Mouse (Mus musculus) heart, embryonic 16.5 days (tissue): Measurements from ENCODE around the gene Shq1. TPM values are rescaled to one million over a fixed set of nuclear protein-coding genes. Genes with fewer than 3 reads are reported as not detected.
A peak's percentile ranks its signal among the peaks of the same experiment; 100 is the strongest.

Experiments used
- ATAC-seq: fragments of 200-750 bp; cut with Nextera tagmentation; replicated peaks from 2 replicates; pipeline ENCODE4 v1.8.0; 2017; ENCODE audit warnings: moderate number of reproducible peaks; ENCODE audit not compliant: insufficient read depth, low FRiP score; ENCODE audit errors: extremely low read depth
- H3K27ac ChIP-seq: fragments of 300-500 bp; sonication (generic); 2 replicates; pipeline ENCODE4 v1.5.1; 2014; ENCODE audit warnings: mild to moderate bottlenecking, low read length, control low read depth, moderate library complexity
- H3K27me3 ChIP-seq: fragments of 300-500 bp; sonication (generic); 2 replicates; pipeline ENCODE4 v1.6.1; 2014; ENCODE audit warnings: low read length, mixed read lengths; ENCODE audit not compliant: control insufficient read depth, insufficient read depth
- H3K36me3 ChIP-seq: fragments of 300-500 bp; sonication (generic); 2 replicates; pipeline ENCODE4 v1.6.1; 2014; ENCODE audit not compliant: control insufficient read depth, insufficient read depth
- H3K4me1 ChIP-seq: fragments of 300-500 bp; sonication (generic); 2 replicates; pipeline ENCODE4 v1.6.1; 2014; ENCODE audit warnings: low read length, mixed read lengths; ENCODE audit not compliant: control insufficient read depth, insufficient read depth
- H3K4me2 ChIP-seq: fragments of 300-500 bp; sonication (generic); 2 replicates; pipeline ENCODE4 v1.6.1; 2014; ENCODE audit warnings: low read depth, mild to moderate bottlenecking, control low read depth, low read length
- H3K4me3 ChIP-seq: fragments of 300-500 bp; sonication (generic); 2 replicates; pipeline ENCODE4 v1.5.1; 2014; ENCODE audit warnings: mild to moderate bottlenecking, control low read depth, low read length
- H3K9ac ChIP-seq: fragments of 300-500 bp; sonication (generic); 2 replicates; pipeline ENCODE4 v1.6.1; 2014; ENCODE audit warnings: low read length, control low read depth
- H3K9me3 ChIP-seq: fragments of 300-500 bp; sonication (generic); replicated peaks from 2 replicates; pipeline ENCODE4 v1.6.1; 2016; ENCODE audit warnings: low read length; ENCODE audit not compliant: control insufficient read depth
- WGBS: fragments of 180-500 bp; shearing (Covaris S2); extraction: QIAGEN DNeasy Blood & Tissue Kit; methylation state at CpG from one replicate; pipeline ENCODE4 v1.1.7; 2014; 5-methylcytosine and 5-hydroxymethylcytosine counted together
- polyA plus RNA-seq: library from polyadenylated mRNA; unstranded; fragments of >200 nt; fragmentation: Nextera tagmentation; extraction: Ambion mirVana; gene quantifications from 2 replicates; pipeline ENCODE4 v1.2.1, GENCODE M21; 2015

Gene Shq1
- polyA plus RNA-seq, 1 experiment from 2014 or later: 10.4 TPM

DNA sequence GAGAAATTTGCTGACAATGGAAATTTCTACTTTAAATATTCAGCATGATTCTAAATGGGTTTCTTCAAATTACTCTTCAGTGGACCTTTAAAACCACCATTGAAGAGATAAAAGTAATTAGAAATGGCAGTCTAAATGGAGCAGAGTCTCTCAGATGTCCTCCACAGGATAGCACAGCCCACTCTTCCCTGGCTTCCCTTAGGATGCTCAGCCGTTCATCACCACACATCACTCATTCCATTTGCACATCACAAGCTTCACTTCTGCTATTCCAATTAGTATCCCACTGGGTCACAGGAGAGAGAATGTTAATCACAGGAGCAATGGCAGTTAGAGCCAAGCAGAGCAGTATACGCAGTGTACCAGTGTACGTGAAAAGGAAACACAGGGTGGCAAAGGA, 18.4 kb downstream of the Shq1 start:
- H3K27ac ChIP-seq: no peak overlapping the region
- no peaks in the 10 kb centered on the region; the same call in 1 of the 2 replicates for H3K36me3 ChIP-seq
- no peak overlapping the region for H3K4me3 ChIP-seq
- no peak overlapping the region for H3K4me2 ChIP-seq
- H3K4me1 ChIP-seq: no peaks in the 10 kb centered on the region
- H3K9ac ChIP-seq: no peak overlapping the region
- WGBS: 84% methylated on average over 3 of the region's 3 CpGs
- ATAC-seq: no peak
- no peaks in the 10 kb centered on the region for H3K27me3 ChIP-seq
- H3K9me3 ChIP-seq: no peaks in the 10 kb centered on the region

DNA sequence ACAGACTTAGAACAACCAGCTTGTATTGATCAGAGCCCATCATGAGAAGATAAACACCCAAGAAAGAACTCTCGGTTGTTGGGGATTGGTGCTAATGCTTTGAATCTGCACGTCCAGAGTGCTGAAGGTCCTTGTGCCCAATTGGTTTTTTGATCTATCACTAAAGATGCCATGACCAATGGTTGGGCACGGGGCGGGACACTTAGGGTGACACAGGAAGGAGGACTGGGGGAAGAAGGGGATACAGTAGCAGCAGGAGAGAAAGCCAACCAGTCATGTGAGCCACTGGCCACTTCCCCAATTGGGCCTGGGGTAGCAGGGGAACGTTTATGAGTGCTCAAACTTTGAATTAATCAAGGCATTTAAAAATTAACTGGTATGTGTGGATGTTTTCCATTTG, 23.8 kb downstream of the Shq1 start:
- no peaks in the 10 kb centered on the region for H3K36me3 ChIP-seq
- H3K27me3 ChIP-seq: no peaks in the 10 kb centered on the region
- H3K9ac ChIP-seq: no peak overlapping the region
- H3K4me2 ChIP-seq: no peak overlapping the region
- H3K4me3 ChIP-seq: no peak overlapping the region
- WGBS: 77% methylated on average over 5 of the region's 5 CpGs
- no peaks in the 10 kb centered on the region for H3K9me3 ChIP-seq
- H3K4me1 ChIP-seq: peaks cover 8% of the 10 kb centered on the region
- ATAC-seq: no peak
- H3K27ac ChIP-seq: no peak overlapping the region

DNA sequence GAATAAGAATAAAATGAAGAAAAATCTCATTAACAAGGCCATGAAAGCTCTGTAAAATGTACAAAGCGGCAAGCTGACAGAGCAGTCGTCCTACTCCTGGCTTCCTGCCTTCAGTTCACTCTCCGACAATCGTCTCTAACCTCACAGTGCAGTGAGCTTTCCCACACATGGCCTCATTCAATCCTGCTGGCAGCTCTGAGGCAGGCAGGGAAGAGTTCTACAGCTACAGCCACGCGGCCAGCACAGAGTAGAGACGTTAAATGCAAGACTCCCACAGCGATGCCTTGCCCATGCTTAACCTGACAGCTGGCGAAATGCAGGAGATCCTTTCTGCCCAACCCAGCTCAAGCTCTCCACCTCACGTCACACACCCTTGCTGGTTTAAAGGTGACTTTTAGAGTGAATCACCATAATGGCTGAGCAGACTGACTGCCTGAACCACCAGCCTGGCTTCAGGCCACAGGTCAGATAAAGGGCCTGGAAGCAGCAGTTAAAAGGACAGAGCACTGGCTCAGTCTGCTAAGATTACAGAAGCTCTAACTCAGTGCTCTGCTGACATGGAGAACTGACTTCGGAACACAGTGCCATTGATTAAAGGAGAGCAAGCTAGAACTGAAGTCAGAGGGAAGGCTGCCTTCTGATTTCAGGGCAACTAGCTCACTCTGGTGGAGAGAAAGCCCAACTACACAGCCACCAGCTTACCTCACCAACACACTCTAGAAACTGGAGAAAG, 25.3 kb downstream of the Shq1 start:
- no peaks in the 10 kb centered on the region for H3K36me3 ChIP-seq
- no peaks in the 10 kb centered on the region for H3K9me3 ChIP-seq
- peaks cover 8% of the 10 kb centered on the region for H3K4me1 ChIP-seq
- peak overlapping the region; percentile 26; the same call in 1 of the 2 replicates for H3K9ac ChIP-seq
- no peak overlapping the region for H3K4me3 ChIP-seq
- H3K4me2 ChIP-seq: peak overlapping the region; percentile 27
- 29% methylated on average over 11 of the region's 11 CpGs for WGBS
- H3K27me3 ChIP-seq: no peaks in the 10 kb centered on the region
- peak; percentile 76 for ATAC-seq
- peak overlapping the region; percentile 3; the same call in 1 of the 2 replicates for H3K27ac ChIP-seq

DNA sequence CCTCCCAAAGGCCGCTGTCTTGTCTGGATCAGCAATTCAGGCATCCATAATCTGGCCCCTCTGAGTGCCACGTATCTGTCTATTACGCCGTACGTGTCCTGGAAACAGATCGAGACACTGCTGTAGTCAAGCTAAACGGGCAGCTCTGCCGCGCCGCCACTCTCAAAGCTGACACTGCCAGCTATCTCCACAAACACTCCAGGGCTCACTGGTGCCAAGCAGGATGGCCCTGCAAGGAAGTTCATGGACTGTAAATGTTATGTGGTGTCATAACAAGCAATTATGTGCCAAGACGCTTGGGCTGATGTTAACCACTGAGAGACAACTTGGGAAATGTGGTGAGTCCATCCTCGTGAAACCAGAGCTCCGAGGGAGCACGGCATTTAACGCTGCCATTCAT, 26.3 kb downstream of the Shq1 start:
- H3K4me2 ChIP-seq: no peak overlapping the region

DNA sequence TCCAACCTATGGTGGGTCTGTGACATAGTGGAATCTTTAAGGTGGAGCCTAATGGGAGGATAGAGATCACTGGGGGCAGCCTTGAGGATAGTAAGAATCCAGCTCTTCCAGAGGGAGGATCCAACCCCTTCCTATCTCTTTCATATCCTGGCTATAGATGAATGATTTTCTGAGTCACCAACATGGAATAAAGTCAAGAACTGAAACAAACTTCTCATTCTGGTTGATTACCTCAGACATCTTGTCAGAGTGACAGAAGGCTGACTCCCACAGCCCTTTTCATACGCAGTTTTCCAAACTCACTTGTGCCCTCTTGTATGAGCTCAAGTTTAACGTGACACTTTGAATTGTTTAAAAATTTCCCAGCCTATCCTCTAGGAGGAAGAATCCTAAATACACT, 28.2 kb downstream of the Shq1 start:
- no peaks in the 10 kb centered on the region for H3K9me3 ChIP-seq
- ATAC-seq: no peak
- no peaks in the 10 kb centered on the region for H3K36me3 ChIP-seq
- H3K9ac ChIP-seq: no peak overlapping the region
- no peak overlapping the region for H3K4me3 ChIP-seq
- H3K4me2 ChIP-seq: no peak overlapping the region
- no peak overlapping the region for H3K27ac ChIP-seq
- peaks cover 8% of the 10 kb centered on the region for H3K4me1 ChIP-seq
- no peaks in the 10 kb centered on the region for H3K27me3 ChIP-seq
- 68% methylated on average over 2 of the region's 2 CpGs for WGBS

More for the DNA sequence above, 26.3 kb downstream of the Shq1 start:
- no peak overlapping the region for H3K4me3 ChIP-seq
- 77% methylated on average over 15 of the region's 15 CpGs for WGBS
- H3K9me3 ChIP-seq: no peaks in the 10 kb centered on the region
- H3K27ac ChIP-seq: no peak overlapping the region
- no peaks in the 10 kb centered on the region for H3K36me3 ChIP-seq
- H3K9ac ChIP-seq: no peak overlapping the region
- H3K4me1 ChIP-seq: peaks cover 8% of the 10 kb centered on the region
- H3K27me3 ChIP-seq: no peaks in the 10 kb centered on the region
- no peak for ATAC-seq

DNA sequence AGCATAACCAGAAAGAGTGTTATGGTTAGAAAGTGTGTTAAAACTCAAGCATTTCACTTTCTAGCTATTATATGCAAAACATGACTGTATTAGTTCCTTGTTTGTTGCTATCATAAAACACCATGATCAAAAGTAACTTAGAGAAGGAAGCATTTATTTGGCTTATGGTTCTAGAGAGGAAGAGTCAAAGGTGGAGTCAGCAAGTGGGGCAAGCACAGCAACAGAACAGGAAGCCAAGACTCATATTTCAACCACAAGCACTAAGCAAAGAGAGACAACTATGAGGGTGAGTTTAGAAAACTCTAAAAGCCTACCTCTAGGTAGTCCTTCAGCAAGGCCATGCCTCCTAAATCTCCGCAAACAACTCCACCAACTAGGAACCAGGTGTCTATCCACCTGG, 30.4 kb downstream of the Shq1 start:
- H3K27ac ChIP-seq: no peak overlapping the region
- no peaks in the 10 kb centered on the region for H3K27me3 ChIP-seq
- peaks cover 5% of the 10 kb centered on the region; the same call in 1 of the 2 replicates for H3K4me1 ChIP-seq
- H3K36me3 ChIP-seq: no peaks in the 10 kb centered on the region
- no peak overlapping the region for H3K4me3 ChIP-seq
- WGBS: 94% methylated on average over 1 of the region's 1 CpGs
- ATAC-seq: no peak
- no peaks in the 10 kb centered on the region for H3K9me3 ChIP-seq
- H3K4me2 ChIP-seq: no peak overlapping the region
- no peak overlapping the region for H3K9ac ChIP-seq

DNA sequence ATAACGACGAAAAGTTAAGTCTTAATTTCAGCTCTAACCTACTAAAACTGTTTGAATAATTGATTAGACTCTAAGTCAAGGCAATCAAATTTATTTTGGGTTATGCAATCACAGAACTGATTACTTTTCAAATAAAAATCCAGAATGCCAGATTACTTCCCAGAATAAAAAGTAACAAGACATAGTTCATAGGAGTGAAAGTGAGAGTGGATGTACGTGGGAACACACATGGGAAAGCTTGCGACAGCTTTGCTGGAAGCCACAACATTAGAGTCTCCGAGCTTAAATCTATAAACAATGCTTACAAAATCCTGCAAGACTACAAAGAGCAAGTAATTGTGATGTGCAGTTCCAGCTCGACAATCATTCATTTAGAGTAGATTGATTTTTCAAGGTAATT, 41.9 kb downstream of the Shq1 start:
- Histone ChIP-seq H3K27ac (no peak overlapping the region), H3K4me1 (no peaks in the 10 kb centered on the region), H3K4me3 (no peak overlapping the region), H3K36me3 (peaks cover 3% of the 10 kb centered on the region; the same call in 1 of the 2 replicates), H3K27me3 (no peaks in the 10 kb centered on the region), H3K9ac (no peak overlapping the region), H3K9me3 (peaks cover 3% of the 10 kb centered on the region; the same call in 1 of the 2 replicates), H3K4me2 (no peak overlapping the region)
- ATAC-seq: no peak
- WGBS: 80% methylated on average over 6 of the region's 6 CpGs

DNA sequence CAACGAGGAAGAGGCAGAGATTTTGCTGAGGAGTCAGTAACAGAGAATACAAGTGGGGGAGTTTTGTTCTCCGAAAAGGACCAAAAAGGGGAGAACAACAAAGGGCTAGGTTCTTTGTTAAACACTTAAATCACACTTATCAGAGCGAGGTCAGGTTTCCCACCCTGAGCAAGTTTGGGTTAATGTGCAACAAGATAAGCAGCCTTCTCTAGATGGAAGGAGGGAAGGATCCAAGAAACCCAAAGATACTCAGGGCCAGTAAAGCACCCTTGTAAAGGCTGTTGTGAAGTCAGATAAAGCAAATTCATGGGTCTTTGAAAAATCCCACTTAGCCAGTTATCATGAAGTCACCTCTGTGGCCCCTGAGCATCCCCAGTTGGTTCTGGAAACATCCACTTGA, 42.7 kb downstream of the Shq1 start:
- H3K36me3 ChIP-seq: peaks cover 3% of the 10 kb centered on the region; the same call in 1 of the 2 replicates
- H3K27me3 ChIP-seq: no peaks in the 10 kb centered on the region
- H3K9me3 ChIP-seq: peaks cover 3% of the 10 kb centered on the region; the same call in 1 of the 2 replicates
- no peak overlapping the region for H3K4me3 ChIP-seq
- no peak for ATAC-seq
- H3K4me1 ChIP-seq: peaks cover 3% of the 10 kb centered on the region
- no peak overlapping the region for H3K9ac ChIP-seq
- no peak overlapping the region for H3K27ac ChIP-seq
- 74% methylated on average over 3 of the region's 3 CpGs for WGBS
- H3K4me2 ChIP-seq: no peak overlapping the region

DNA sequence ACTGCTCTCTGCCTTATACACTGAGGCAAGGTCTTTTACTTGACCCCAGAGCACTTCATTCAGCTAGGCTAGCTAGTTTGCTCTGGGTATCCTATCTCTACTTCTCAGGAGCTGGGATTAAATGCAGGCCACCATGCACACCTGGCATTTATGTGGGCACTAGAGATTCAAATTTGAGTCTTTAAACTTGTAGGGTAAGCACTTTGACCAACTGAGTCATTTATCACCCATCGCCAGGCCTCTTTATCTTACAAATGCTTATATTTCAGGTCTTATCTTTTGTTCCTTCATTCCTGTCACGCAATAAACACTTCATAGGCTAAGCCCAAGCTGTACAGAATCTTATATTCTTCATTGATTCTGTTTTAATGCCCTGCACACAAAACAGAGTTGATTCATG, 47.0 kb downstream of the Shq1 start:
- no peak overlapping the region for H3K9ac ChIP-seq
- no peaks in the 10 kb centered on the region; the same call in 1 of the 2 replicates for H3K9me3 ChIP-seq
- H3K27ac ChIP-seq: no peak overlapping the region
- H3K27me3 ChIP-seq: no peaks in the 10 kb centered on the region
- H3K4me2 ChIP-seq: no peak overlapping the region
- H3K36me3 ChIP-seq: peaks cover 3% of the 10 kb centered on the region; the same call in 1 of the 2 replicates
- H3K4me1 ChIP-seq: peaks cover 10% of the 10 kb centered on the region
- 66% methylated on average over 2 of the region's 2 CpGs for WGBS
- no peak for ATAC-seq
- H3K4me3 ChIP-seq: no peak overlapping the region
